Mouse (Mus musculus): ENCODE data around the gene Gpr157.
"Not testable (repeated sequence)": the region's sequence is repeated elsewhere in the genome, so short reads cannot be mapped to it uniquely, and the experiment has no call there.

Gpr157 gene

GRCm38 (mm10) chr4:150087161-150087889 lies at the start of gene Gpr157:
Gpr157 (plus strand) TSS chr4:150087365.
- peak; percentile 96 for DNase-seq

DNA sequence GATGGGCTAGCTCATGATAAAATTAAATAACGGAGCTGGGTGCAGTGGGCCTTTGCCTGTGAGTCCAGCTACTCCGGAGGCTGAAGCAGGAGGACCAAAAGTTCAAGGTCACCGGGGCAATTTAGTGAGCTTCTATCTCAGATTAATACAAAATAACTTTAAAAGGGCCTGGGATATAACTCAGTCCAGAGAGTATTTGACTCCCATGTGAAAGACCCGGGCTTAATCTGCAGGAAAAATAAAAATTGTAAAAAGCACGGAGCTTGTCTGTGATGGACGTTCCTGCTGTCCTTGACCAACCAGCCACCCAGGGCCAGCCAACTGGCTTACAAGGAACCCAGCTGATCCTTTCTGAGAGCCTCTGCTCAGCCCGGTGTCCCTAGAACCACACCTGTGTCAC lies 48.6 kb upstream of the Gpr157 start:
- DNase-seq = no peak

GRCm38 (mm10) chr4:150040003-150040581 lies 47.1 kb upstream of the Gpr157 start:
- no peak for DNase-seq

GRCm38 (mm10) chr4:150040856-150041255 lies 46.3 kb upstream of the Gpr157 start:
- not testable (repeated sequence) for DNase-seq

DNA sequence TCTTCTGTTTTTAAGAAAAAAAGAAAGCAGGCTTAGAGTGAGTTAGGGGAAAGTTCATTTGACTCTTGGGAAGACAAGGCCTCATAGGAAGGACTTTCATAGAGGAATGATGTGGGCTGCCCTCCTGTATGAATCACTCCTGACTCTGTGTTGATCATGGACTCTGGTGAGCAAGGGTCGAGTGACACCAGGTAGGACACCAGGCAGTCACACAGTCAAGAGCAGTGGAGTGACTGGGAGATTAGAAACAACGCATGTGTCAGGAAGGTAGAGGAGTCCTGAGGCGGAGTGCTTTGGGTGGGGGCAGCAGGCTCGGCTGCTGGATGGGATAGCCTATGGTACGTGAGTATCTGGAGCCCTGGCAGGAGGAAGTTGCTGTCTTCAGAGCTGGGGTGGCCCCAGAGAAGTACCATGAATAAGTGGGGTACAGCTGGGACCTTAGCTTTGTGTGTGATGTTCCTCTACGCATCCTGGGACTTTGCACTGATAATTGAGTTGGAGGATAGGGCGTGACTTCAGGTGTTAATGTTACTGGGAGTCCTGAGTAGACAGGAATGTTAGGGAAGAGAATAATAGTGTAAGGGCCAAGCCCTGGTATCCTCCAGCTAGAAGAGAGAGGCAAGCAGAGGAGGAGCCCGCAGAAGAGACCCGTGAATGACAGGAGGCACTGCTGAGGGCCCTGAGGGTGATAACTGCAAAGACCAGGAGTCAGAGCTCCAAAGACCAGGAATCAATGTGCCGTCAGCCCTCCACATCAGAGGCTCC lies 45.6 kb upstream of the Gpr157 start:
- DNase-seq = no peak

GRCm38 (mm10) chr4:150043591-150043990 lies 43.6 kb upstream of the Gpr157 start:
- DNase-seq = no peak

DNA sequence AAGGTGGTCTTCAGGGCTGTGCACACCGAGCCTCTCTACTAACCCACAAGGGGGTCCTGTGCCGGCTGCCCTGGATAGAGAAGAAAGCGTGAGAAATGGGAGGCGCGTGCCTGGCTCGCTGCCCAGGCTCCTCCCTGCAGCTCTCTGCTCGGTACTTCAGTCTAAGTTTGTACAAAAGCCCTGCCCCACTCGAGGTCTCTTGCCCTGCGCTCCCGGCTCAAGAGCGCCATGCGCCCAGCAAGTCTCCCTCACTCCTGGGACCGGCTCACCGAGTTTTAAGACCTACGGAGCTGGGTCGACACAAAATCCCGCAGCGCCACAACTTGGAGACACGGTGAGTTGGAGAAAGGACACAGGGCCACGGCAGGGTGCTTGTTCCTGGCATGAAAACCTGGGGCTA lies 39.1 kb upstream of the Gpr157 start:
- peak; percentile 82 for DNase-seq

DNA sequence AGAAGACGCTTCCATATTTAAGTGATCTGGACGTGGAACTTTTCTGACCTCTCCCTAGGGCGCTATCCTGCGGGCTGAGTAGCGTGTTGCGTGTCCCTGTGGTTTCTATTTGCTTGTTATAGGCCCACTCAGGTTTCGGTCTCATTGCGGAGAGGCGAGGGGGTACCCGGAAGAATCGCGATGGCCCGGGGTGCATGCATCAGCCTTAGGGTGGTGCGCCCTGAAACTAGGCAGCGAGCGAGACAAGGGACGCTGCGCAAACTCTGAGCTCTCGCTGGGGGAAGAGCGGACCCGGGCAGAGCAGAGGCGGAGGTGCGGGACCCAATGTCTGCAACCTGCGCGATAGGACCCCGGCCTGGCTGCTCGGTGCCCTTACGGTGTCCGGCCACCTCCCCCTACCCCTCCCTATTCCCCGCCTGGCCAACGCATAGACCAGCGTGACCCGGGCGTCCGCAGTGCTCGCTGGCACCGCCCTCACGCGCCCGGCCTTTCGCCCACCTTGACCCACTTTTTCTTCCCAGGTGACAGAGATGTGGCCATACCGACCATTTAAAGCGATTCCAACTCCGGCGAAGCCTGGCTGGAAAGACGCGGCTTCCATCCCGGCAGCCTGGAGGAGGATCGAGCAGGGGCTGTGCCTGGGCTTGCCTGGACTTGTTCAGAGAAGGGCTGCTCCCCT lies 38.5 kb upstream of the Gpr157 start:
- DNase-seq = peak; percentile 41

GRCm38 (mm10) chr4:150049157-150049513 lies 38.0 kb upstream of the Gpr157 start:
- DNase-seq = no peak

GRCm38 (mm10) chr4:150049564-150050226 lies 37.5 kb upstream of the Gpr157 start:
- no peak for DNase-seq

DNA sequence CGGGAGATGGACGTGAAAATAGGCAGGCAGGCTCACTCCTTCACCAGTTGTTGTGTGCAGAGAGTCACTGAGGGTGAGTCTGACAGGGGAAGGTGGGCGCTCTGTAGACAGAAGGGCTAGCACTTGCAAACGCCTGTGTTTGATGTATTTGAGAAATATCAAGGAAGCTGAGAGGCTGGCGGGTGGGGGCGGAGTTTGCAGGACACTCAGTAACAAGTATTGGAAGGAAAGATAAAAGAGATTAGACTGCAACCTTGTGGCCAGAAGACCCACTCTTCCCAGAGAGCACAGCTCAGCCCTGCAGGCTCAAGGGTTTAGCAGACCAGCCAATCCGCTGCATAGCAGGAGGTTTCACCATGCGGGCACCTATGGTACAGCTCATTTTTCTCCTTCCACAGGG lies 35.7 kb upstream of the Gpr157 start:
- DNase-seq = no peak

DNA sequence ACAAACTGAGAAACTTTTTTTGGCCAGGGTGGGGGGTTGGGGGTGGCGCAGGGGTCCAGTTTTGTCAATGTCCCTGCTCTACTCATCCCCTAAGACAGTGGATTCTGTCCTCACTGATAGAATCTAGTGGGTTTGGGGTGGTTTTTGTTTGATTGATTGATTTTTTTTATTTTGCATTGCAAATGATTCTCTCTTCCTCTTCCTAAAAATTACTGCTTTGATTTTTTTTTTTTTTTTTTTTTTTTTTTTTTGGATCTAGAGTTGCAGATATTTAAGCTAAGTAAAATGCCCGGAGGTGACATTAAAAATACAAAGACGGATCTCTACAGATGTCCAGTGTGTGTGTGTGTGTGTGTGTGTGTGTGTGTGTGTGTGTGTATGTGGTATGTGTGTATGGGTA lies 34.8 kb upstream of the Gpr157 start:
- DNase-seq = no peak

DNA sequence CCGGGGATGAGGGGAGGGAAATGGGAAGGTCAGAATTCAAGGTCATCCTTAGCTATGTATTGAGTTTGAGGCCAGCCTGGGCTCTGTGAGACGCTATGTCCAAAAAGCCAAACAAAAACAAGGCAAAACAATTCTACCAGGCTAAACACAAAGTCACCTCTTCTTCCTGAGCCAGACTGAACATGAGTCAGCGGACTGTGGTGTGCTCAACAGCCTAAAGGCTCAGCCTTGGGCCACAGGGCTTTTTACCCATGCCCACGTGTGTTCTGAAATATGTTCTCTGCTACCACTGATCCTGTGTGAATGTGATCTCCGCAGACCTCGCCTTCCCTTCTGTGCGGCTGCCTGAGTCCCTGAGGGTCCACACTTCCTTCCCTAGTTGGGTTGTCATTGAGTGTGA lies 31.0 kb upstream of the Gpr157 start:
- no peak for DNase-seq

DNA sequence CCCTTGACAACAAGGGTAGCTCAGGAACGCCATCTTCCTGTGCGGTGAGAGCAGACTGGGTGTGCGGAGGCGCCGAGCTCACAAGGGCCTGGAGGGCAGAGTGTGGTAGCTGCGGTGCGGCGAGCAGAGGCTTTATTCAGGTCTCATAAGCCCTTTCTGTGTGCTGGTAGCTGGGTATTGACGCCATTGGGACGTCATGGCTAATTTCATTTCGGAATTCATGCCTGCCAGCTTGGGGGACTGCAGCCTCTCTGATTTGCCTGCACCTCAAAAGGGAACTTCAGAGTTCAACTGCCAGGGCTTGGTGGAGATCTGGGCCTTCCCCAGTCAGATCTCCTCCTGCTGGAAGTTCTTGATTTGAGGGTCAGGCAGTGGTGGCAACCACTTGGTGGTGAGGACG lies 29.4 kb upstream of the Gpr157 start:
- DNase-seq = no peak

DNA sequence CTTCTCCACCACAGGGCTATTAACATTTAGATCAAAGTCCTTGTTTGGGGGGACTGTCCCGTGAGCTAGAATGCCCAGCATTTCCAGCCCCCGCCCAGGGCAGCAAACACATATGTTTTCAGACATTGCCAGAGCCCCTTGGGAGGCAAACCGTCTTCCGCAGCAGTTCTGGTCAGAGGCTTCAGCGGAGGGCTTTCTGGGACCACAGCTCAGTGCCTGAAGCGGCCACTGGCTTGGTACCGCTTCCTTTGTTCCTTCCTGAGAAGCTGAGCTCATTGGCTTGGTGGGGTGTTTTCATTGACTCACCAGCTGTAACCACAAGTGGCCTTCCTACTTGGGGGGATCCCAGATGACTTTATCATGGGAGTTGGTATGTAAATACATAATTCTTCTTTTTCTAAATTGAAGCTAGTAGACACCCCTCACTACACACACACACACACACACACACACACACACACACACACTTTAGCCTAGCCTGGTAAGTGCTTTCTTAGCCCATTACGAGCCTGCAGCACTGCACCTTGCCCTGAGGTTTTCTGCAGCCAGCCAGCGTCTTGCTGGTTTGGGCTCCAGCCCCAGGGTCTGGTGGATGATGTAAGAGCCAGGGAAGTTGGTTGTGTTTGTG lies 27.2 kb upstream of the Gpr157 start:
- peak; percentile 38 for DNase-seq

- peak; percentile 35 for DNase-seq
Measured at GRCm38 (mm10) chr4:150060469-150061170, 26.5 kb upstream of the Gpr157 start.

DNA sequence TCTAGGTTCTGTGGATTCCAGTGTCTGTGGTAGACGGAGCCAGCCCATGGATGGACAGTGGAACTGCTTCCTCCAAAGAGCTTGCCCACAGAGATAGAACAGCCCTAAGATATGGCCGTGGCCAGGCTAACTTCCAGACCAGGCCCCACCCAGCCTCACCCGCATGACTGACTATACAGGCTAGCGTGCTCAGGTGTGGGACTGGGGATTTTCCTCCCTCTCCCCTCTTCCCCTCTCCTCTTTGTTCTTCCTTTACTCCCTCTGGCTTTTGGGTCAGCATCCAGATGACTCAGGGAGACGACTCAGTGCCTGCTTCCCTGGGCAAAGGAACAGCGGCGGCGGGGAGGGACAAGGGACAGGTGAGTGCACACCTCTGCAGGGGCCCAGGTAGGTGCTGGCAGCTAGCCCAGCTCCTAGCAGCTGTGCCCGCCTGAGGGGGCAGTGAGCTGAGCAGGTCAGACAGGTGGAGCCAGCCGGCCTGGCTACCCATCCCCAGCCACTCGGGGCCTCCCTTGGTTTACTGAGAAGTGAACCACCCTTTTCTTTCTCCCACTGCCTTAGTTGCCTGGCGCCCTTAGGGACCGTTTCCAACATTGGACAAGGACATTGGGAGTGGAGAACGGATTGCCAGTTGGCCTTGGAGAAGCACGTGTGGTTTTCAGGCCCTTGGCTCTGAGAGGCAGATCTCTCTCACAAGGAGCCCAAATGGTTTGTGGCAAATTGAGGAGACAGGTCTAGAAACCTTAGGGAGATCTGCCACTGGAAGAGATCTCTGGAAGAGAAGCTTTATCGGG lies 25.5 kb upstream of the Gpr157 start:
- DNase-seq = peak; percentile 80

GRCm38 (mm10) chr4:150066706-150067323 lies 20.4 kb upstream of the Gpr157 start:
- DNase-seq = no peak

DNA sequence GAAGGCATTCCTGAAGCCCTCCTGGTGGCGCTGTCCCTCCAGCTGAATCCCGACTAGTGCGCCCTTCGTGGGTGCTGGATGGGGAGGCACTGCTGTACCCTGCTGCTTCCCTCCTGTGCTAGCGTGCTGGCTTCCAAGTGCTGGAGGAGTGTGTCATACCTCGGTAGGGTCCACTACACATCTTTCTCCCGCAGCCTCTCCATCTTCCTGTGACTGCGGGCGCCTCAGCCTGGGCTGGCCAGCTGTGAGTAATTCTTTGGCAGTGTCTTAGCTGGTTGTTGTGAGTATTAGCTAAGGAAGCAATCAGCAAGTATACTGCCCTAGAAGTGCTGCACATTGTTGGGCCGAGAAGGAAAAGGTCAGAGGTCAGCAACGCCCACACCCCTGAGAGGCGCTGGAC lies 18.9 kb upstream of the Gpr157 start:
- DNase-seq = no peak

DNA sequence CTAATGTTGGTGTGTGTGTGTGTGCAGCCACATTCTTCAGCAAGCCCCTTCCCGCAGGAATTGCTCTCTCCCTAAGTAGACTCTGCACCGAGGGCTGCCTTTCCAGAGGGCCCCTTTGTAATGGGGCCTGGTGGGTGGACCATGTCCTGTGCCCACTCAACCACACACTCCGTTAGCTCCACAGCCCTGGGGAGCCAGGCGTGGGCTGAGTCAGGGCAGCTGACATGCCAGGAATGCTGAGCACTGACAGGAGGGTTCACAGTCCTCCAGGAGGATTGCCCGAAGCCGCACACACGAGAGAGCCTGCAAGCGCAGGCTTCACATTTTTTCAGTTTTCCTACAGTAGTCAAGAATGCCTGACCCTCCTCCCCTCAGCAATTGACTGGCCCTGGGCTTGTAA lies 17.0 kb upstream of the Gpr157 start:
- DNase-seq = peak; percentile 78

Measured in kidney, postnatal 10 days (tissue).